Mouse (Mus musculus): ENCODE measurements around the gene Cog8.

The Cog8 gene

GRCm38 (mm10) chr8:107056076-107056972, at the start of gene Cog8, which contains the start of gene Nip7:
Gene Cog8 (minus strand): TSS chr8:107056689.
Gene Nip7 (plus strand): TSS chr8:107056877.
- peak; percentile 92 to 94 for DNase-seq (ENCODE audit: low spot score in 2 of 2)

- DNase-seq (ENCODE audit: low spot score in 2 of 2) = peak; percentile 53 to 87
These were observed 48.1 kb upstream of the Cog8 start for GRCm38 (mm10) chr8:107104547-107104946.

GRCm38 (mm10) chr8:107100635-107101034, 44.1 kb upstream of the Cog8 start:
- DNase-seq (ENCODE audit: low spot score in 2 of 2) = no peak

- peak; percentile 88 to 92 for DNase-seq (ENCODE audit: low spot score in 2 of 2)
These were observed 40.0 kb upstream of the Cog8 start, which contains the start of gene Terf2 for GRCm38 (mm10) chr8:107096366-107097036. Gene Terf2 (minus strand): TSS chr8:107096547.

- DNase-seq (ENCODE audit: low spot score in 2 of 2) = no peak
These were observed 39.4 kb upstream of the Cog8 start for GRCm38 (mm10) chr8:107095717-107096365.

- no peak for DNase-seq (ENCODE audit: low spot score in 2 of 2)
These were observed 34.0 kb upstream of the Cog8 start for GRCm38 (mm10) chr8:107090531-107090930.

DNA sequence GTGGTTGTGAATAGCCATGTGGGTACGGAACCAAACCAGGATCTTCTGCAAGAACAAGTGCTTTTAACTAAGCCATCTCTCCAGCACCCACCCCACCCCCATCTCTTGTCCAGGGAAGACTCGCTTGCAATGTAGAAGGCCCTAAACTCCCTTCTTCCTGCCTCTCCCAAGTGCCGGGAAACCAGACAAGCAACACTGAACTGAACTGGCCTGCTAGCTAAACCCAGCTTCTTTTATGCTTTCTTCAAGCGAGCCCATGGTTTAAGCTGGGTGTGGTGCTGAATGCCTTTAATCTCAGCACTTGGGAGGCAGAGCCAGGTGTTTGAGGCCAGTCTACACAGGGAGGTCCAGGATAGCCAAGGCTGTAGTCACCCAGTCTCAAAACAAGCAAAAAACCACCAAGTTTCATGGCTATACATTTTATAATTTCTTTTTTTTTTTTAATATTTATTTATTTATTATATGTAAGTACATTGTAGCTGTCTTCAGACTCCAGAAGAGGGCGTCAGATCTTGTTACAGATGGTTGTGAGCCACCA, 32.1 kb upstream of the Cog8 start:
- no peak for DNase-seq (ENCODE audit: low spot score in 2 of 2)

DNA sequence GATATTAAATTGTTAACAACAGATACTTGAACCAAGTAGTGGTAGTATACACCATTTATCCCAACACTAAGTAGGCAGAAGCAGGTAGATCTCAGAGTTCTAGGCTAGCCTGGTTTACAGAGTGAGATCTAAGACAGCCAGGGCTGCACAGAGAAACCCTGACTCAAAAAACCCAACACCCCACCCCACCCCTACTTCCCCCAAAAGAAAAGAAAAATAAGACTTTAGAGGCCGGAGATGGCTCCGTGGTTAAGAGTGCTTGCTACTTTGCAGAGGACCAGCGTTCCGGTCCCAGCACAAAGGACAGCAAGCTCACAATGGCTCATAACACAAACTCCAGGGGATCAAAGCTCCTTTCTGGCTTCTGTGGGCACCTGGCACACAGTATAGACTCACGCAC, 29.5 kb upstream of the Cog8 start:
- no peak for DNase-seq (ENCODE audit: low spot score in 2 of 2)

DNA sequence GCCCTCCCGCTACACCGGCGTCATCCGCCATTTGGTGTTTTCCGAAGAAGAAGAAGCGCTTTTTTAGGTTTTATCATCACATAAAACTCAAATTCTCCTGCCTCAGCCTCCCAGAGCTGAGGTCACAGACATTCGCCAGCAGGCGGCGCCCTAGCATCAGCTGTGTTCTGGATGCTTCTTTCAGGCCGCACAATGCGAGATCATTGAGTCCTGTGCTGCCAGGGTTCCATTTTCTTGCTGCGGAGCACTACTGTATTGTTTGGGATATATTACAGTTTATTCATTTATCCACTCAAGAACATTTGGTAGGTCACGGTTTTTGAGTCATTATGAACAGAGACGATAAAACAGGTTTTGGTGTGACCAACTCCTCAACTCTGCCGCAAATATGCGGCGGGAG, 28.9 kb upstream of the Cog8 start:
- DNase-seq (ENCODE audit: low spot score in 2 of 2) = peak in 1 of 2 experiments; percentile 24

GRCm38 (mm10) chr8:107076239-107076888, 19.9 kb upstream of the Cog8 start:
- no peak for DNase-seq (ENCODE audit: low spot score in 2 of 2)

DNA sequence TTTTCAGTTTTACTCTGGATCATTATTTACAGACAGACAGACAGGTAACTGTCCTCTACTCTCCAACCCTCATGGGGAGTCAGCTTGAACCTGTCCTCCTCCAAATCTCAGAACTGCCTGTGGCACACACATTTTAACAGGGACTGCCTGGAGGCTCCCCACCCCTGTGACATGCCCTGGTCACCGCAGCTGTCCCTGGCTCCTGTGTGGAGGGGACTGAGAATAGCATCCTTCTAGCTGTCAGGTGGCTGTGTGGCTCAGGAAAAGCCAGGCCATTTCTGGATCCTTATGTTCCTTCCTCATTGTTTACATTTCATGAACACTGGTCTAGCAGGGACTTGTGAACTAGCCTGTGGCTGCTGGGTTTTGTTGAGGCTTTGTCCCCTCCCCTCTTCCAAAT, 17.6 kb upstream of the Cog8 start:
- DNase-seq (ENCODE audit: low spot score in 2 of 2) = no peak

GRCm38 (mm10) chr8:107073706-107074105, 17.2 kb upstream of the Cog8 start:
- no peak for DNase-seq (ENCODE audit: low spot score in 2 of 2)

DNA sequence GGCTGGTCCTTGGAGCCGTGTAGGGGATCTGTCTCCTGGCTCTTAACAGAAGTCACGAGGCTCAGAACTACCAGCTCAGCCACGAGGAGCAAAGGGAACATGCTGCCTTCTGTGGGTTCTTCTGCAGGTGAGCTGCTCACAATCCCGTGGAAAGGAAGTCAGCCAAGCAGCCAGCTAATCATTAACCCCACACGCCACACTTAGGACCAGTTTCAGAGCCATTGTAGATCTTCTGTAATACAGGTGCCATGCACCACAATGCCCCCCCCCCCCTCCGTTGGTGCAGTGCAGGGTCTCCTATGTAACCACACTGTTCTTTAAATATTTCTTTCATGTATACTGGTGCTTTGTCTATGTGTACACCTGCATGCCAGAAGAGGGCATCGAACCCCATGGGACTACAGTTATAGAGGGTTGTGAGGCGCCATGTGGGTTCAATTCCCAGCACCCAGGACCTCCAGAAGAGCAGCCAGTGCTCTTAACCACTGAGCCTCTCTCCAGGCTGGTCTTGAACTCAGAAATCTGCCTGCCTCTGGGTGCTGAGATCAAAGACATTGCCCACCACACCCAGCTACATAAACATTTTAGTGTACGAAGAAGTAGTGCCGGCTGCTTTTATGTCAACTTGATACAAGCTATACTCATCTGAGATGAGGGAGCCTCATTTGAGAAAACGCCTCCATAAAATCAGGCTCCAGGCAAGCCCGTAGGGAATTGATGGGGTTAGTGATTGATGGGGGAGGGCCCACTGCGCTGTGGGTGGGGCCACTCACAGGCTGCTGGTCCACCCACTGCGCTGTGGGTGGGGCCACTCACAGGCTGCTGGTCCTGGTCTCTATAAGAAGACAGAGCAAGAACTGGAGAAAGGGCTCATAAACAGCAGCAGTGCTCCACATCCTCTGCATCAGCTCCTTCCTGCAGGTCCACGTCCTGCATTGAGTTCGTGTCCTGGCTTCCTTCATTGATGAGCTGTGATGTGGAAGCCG, 9.3 kb upstream of the Cog8 start, which contains the start of gene Tmed6:
Tmed6 (minus strand) TSS at position 134 of the 986 bp plus-strand sequence.
- peak; percentile 49 to 69 for DNase-seq (ENCODE audit: low spot score in 2 of 2)

GRCm38 (mm10) chr8:107062613-107063012, 6.1 kb upstream of the Cog8 start:
- DNase-seq (ENCODE audit: low spot score in 2 of 2) = no peak

GRCm38 (mm10) chr8:107056973-107057369, 482 bp upstream of the Cog8 start:
- DNase-seq (ENCODE audit: low spot score in 2 of 2) = no peak

DNA sequence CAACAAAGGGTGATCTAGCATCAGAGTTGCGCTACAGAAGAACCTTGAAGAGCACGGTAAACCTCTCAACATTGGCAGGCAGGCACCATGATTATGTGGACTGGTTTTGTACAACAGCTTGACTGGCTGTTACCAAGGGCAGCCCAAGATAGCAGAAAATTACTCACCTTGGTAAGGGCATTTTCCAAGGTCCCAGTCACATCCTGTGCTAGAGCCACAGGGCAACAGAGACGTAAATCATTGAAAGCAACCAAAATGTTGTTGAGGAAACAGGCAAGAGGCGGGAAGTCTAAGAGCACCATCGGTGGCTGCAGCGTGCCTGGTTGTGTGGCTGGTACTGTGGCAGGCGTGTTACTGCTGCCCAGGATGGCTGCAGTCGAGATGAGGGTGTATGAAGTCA, 4.4 kb downstream of the Cog8 start:
- DNase-seq (ENCODE audit: low spot score in 2 of 2) = no peak

- no peak for DNase-seq (ENCODE audit: low spot score in 2 of 2)
These were observed 7.0 kb downstream of the Cog8 start for GRCm38 (mm10) chr8:107049480-107049879.

DNA sequence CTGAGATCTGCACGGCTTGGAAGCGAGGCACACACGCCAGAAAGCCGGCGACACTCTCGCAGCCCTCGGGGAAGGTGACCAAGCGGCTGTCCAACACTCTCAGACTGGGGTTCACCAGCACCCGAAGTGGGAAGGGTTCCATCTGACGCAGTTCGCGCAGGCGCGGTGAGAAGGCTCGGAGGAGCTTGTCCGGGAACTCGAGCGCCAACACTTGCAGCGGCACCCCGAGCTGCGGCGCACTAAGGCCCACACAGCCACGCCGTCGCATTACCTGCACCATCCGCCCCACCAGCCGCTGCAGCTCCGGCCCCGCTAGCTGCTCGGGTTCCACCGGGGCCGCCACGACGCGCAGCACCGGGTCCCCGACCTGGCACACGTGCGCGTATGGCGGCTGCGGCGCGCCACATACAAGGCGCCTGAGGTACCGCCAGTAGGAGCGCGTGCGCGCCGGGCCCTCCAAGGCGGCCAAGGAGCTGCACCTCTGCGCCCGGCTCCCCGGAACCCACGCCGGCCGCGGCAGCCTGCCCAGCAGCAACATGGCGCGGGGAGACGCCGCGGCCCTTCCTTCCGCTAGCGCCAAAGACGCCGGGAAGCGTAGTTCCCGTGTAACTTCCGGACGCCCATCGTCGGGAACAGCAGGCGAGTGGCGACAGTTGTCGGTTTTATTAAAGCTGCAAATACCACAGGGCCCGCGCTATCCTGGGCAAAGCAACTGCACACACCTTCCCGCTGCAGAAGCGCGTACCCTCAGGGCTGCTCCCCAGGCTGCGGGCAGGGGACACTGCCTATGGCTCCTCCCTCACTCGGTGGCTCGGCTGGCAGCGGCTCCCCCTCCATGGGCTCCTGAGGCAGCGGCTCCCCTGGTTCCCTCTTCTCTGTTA, 8.2 kb downstream of the Cog8 start, which contains the start of gene Pdf:
Pdf (minus strand) TSS at position 554 of the 881 bp plus-strand sequence.
- DNase-seq (ENCODE audit: low spot score in 2 of 2) = peak; percentile 72 to 88

DNA sequence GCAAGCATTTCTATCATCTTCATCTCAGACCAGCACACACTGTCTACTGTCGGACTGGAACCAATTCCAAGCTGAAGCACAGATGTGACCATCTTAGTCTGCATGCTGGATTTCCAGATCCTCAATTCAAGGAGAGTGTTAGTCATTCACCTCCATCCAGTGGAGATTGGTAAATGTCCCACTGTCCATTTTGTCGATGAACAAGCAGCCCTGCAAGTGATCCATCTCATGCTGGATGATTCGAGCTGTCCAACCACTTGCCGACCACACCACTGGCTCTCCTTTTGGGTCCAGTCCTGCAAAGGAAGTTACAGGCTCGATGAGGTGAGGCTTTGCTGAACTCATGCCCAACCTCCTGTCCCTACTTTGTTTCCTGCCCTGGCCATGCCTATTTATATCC, 9.5 kb downstream of the Cog8 start:
- DNase-seq (ENCODE audit: low spot score in 2 of 2) = no peak

All from spleen, postnatal 4 days (tissue).